Mouse (Mus musculus): ENCODE measurements at regions not wholly inside any gene's neighbourhood (a gene's known extent, or its start where the extent isn't known, plus 50 kb on each side); places are given as distances from the start of the nearest gene placed in this dataset.

DNA sequence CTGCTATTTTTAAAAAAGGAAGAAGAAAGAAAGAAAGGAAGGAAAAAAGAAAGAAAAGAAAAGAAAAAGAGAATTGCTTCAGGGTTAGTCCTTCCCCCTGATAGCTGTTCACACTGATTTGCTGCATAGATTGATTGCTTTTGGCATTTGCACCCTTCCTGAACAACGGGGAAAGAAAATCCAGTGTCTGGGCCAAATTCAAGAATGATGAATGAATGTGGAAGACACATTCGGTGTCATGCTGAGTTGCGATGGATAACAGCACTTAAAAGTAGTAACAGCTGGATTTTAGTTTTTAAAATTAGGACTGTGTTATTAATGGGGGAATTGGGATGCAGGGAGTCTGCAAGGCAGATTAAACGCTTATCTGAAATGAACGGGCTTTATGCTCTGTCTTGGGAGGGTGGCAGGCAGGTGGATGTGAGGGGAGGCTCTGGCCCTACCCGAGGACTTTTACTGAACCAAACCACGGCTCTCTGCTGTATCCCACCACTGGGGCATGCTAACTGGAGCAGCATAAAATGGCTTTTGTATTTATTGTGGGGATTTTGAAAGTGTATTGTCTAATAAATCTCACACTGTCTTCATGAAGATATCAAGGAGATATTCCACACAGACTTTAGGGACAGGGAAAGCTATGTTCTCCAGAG lies 114.4 kb downstream of the Lca5 start:
- Histone ChIP-seq H3K36me3 (ENCODE audit: control insufficient read depth, insufficient read depth) (no peaks in the 10 kb centered on the region), H3K4me1 (replicated peaks; ENCODE audit: control insufficient read depth, insufficient read depth, low read length) (peaks cover 6% of the 10 kb centered on the region), H3K4me2 (ENCODE audit: low read length) (no peak overlapping the region), H3K4me3 (replicated peaks; ENCODE audit: low read length) (no peak overlapping the region), H3K9me3 (ENCODE audit: control insufficient read depth, low read length) (no peaks in the 10 kb centered on the region), H3K27me3 (replicated peaks; ENCODE audit: control insufficient read depth, insufficient read depth, low read length) (no peaks in the 10 kb centered on the region), H3K9ac (replicated peaks; ENCODE audit: low read depth, low read length) (no peak overlapping the region), H3K27ac (ENCODE audit: low read length) (no peak overlapping the region)
- ATAC-seq, result peak; percentile 38; the same call in 1 of the 2 replicates
- 32% methylated on average over 7 of the region's 7 CpGs for WGBS

DNA sequence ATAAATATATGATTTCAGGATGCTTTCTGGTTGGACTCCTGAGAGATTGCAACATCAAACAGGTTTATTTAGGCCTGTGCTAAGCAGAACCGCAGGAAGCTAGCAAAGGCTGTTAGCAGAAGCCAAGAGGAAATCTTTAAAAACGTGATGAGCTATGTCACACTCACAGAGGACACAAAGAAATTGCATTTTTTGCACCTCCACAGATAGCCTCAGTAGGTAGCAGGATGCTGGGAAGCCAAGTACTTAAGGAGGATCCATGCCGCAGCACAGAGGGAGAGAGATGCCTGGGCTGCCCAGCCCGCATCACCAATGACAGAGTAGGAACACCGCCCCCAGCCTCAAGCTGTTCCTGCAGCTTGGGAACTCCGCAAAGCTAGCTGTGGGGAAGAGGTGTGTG lies 115.0 kb downstream of the Lca5 start:
- H3K4me3 ChIP-seq (replicated peaks; ENCODE audit: low read length), result no peak overlapping the region
- WGBS, result 8% methylated on average over 6 of the region's 6 CpGs
- no peak overlapping the region for H3K4me2 ChIP-seq (ENCODE audit: low read length)
- peaks cover 6% of the 10 kb centered on the region for H3K4me1 ChIP-seq (replicated peaks; ENCODE audit: control insufficient read depth, insufficient read depth, low read length)
- H3K27me3 ChIP-seq (replicated peaks; ENCODE audit: control insufficient read depth, insufficient read depth, low read length), result no peaks in the 10 kb centered on the region
- H3K9ac ChIP-seq (replicated peaks; ENCODE audit: low read depth, low read length), result no peak overlapping the region
- peak overlapping the region; percentile 16 for H3K27ac ChIP-seq (ENCODE audit: low read length)
- no peaks in the 10 kb centered on the region for H3K9me3 ChIP-seq (ENCODE audit: control insufficient read depth, low read length)
- ATAC-seq, result peak; percentile 93
- no peaks in the 10 kb centered on the region for H3K36me3 ChIP-seq (ENCODE audit: control insufficient read depth, insufficient read depth)

DNA sequence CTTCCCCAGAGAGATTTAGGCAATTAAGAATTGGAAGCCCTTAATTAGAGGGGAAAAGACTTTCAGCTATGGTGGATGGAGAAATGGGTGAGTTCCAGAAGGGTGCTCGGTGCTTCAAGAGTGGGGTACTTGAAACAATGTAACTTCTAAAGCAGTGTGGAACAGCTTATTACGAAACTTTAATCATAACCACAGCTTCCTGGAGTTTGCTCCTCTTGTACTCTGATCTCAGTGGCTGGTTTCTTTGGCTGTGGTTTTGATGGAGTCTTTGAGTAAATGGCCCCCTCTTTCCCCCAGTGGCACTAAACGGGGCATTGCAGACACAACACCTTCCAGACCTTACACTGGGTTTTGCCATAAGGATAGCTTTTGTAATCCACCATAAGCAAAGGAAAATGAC lies 116.6 kb downstream of the Lca5 start:
- Histone ChIP-seq H3K27me3 (replicated peaks; ENCODE audit: control insufficient read depth, insufficient read depth, low read length) (no peaks in the 10 kb centered on the region), H3K4me1 (replicated peaks; ENCODE audit: control insufficient read depth, insufficient read depth, low read length) (peaks cover 6% of the 10 kb centered on the region), H3K9me3 (ENCODE audit: control insufficient read depth, low read length) (no peaks in the 10 kb centered on the region), H3K36me3 (ENCODE audit: control insufficient read depth, insufficient read depth) (no peaks in the 10 kb centered on the region), H3K27ac (ENCODE audit: low read length) (no peak overlapping the region), H3K4me3 (replicated peaks; ENCODE audit: low read length) (no peak overlapping the region), H3K9ac (replicated peaks; ENCODE audit: low read depth, low read length) (no peak overlapping the region), H3K4me2 (ENCODE audit: low read length) (no peak overlapping the region)
- no peak for ATAC-seq
- WGBS, result 67% methylated on average over 3 of the region's 3 CpGs

DNA sequence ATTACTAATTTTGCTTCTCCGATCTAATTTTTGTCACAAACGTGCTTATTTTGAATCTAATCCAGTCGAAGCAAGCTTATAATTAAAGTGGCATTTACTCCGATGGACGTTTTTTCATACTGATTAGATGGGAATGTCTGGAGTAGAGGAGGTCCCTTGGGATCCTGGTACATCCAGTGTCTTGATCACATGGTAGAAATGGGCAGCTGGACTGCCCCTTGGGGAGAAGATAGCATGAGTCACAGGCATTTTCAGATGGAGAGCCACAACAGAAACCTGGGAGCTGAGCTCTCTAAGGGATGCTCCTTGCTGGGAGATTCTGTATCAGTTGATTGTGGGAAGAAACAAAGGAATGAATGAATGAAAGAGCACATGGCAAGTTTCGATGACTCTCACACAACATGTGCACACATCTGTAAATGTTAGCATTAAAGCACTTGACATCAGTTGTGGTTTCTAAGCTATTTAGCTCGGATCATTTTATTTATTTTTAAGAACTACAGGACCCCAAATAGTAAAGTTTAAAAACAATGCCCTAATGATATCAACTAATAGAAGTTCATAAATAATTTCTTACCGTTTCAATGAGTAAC lies 117.8 kb downstream of the Lca5 start:
- Histone ChIP-seq H3K27ac (ENCODE audit: low read length) (no peak overlapping the region), H3K4me2 (ENCODE audit: low read length) (no peak overlapping the region), H3K9ac (replicated peaks; ENCODE audit: low read depth, low read length) (no peak overlapping the region), H3K9me3 (ENCODE audit: control insufficient read depth, low read length) (no peaks in the 10 kb centered on the region), H3K27me3 (replicated peaks; ENCODE audit: control insufficient read depth, insufficient read depth, low read length) (no peaks in the 10 kb centered on the region), H3K36me3 (ENCODE audit: control insufficient read depth, insufficient read depth) (no peaks in the 10 kb centered on the region), H3K4me3 (replicated peaks; ENCODE audit: low read length) (no peak overlapping the region), H3K4me1 (replicated peaks; ENCODE audit: control insufficient read depth, insufficient read depth, low read length) (peaks cover 6% of the 10 kb centered on the region)
- ATAC-seq, result no peak
- WGBS, result 75% methylated on average over 8 of the region's 8 CpGs

DNA sequence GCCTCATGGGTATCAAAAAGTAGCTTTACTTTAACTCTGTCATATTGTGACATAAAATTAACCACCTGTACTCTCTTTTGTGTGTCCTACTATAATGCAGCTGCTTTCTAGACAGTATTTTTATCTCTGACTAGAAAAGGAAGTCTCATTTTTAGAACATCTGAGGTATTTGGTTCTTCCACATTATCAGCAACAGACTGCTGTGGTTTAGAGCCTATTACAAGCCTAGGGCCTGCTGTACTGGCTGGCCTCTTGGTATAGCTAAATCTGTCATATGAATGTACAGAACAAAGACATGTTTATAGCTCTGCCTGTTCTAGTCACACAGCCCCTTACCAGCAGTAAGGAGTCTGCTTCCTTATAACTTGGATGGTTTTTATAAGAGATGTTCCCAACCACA lies 119.1 kb downstream of the Lca5 start:
- no peaks in the 10 kb centered on the region for H3K9me3 ChIP-seq (ENCODE audit: control insufficient read depth, low read length)
- no peaks in the 10 kb centered on the region for H3K36me3 ChIP-seq (ENCODE audit: control insufficient read depth, insufficient read depth)
- H3K9ac ChIP-seq (replicated peaks; ENCODE audit: low read depth, low read length), result no peak overlapping the region
- H3K27ac ChIP-seq (ENCODE audit: low read length), result no peak overlapping the region
- H3K27me3 ChIP-seq (replicated peaks; ENCODE audit: control insufficient read depth, insufficient read depth, low read length), result no peaks in the 10 kb centered on the region
- no peak overlapping the region for H3K4me3 ChIP-seq (replicated peaks; ENCODE audit: low read length)
- H3K4me1 ChIP-seq (replicated peaks; ENCODE audit: control insufficient read depth, insufficient read depth, low read length), result peaks cover 10% of the 10 kb centered on the region
- no peak for ATAC-seq
- H3K4me2 ChIP-seq (ENCODE audit: low read length), result no peak overlapping the region

DNA sequence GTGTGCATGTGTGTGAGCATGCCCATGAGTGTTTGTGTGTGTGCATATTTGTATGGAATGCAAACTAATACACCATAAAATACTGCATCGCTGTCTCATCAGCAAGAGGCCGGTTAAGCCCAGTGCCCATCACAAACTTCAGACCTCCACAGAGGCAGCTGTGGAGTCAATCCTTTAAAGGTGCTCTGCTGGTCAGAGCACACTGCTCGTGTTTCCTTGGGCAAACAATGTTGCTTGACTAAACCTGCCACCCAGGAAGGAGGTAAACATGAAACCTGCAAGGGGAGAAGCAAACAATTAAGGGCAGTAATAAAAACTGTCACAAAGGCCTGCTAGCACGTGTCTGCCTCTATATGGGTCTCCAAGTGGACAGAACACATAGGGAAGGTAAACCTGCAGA lies 120.1 kb downstream of the Lca5 start:
- Histone ChIP-seq H3K4me2 (ENCODE audit: low read length) (no peak overlapping the region), H3K27ac (ENCODE audit: low read length) (no peak overlapping the region), H3K36me3 (ENCODE audit: control insufficient read depth, insufficient read depth) (no peaks in the 10 kb centered on the region), H3K9ac (replicated peaks; ENCODE audit: low read depth, low read length) (no peak overlapping the region), H3K4me1 (replicated peaks; ENCODE audit: control insufficient read depth, insufficient read depth, low read length) (peaks cover 13% of the 10 kb centered on the region), H3K4me3 (replicated peaks; ENCODE audit: low read length) (no peak overlapping the region), H3K9me3 (ENCODE audit: control insufficient read depth, low read length) (no peaks in the 10 kb centered on the region), H3K27me3 (replicated peaks; ENCODE audit: control insufficient read depth, insufficient read depth, low read length) (no peaks in the 10 kb centered on the region)
- WGBS, result 54% methylated on average over 4 of the region's 4 CpGs
- ATAC-seq, result no peak

DNA sequence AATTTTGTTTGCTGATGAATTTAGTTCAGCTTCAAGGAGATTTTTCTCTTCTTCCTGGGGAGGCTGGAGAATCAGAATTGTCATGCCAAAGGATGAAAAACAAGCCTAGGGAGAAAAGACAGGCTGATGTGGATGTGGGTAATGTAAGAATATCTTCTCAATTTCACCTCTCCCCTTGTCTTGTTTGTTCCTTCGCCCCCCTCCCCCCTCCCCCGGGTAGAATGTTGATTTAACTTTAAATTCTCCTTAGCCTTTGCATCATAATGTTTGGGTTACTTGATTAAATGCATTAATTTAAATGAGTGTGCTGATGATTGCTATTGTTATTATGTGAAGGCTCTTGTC lies 124.1 kb downstream of the Lca5 start:
- no peaks in the 10 kb centered on the region for H3K36me3 ChIP-seq (ENCODE audit: control insufficient read depth, insufficient read depth)
- H3K9me3 ChIP-seq (ENCODE audit: control insufficient read depth, low read length), result no peaks in the 10 kb centered on the region
- ATAC-seq, result peak; percentile 37
- H3K9ac ChIP-seq (replicated peaks; ENCODE audit: low read depth, low read length), result no peak overlapping the region
- H3K27me3 ChIP-seq (replicated peaks; ENCODE audit: control insufficient read depth, insufficient read depth, low read length), result no peaks in the 10 kb centered on the region
- H3K4me2 ChIP-seq (ENCODE audit: low read length), result peak overlapping the region; percentile 1; the same call in 1 of the 2 replicates
- peaks cover 14% of the 10 kb centered on the region for H3K4me1 ChIP-seq (replicated peaks; ENCODE audit: control insufficient read depth, insufficient read depth, low read length)
- no peak overlapping the region for H3K4me3 ChIP-seq (replicated peaks; ENCODE audit: low read length)
- 45% methylated on average over 2 of the region's 2 CpGs for WGBS
- peak overlapping the region; percentile 8; the same call in 1 of the 2 replicates for H3K27ac ChIP-seq (ENCODE audit: low read length)

DNA sequence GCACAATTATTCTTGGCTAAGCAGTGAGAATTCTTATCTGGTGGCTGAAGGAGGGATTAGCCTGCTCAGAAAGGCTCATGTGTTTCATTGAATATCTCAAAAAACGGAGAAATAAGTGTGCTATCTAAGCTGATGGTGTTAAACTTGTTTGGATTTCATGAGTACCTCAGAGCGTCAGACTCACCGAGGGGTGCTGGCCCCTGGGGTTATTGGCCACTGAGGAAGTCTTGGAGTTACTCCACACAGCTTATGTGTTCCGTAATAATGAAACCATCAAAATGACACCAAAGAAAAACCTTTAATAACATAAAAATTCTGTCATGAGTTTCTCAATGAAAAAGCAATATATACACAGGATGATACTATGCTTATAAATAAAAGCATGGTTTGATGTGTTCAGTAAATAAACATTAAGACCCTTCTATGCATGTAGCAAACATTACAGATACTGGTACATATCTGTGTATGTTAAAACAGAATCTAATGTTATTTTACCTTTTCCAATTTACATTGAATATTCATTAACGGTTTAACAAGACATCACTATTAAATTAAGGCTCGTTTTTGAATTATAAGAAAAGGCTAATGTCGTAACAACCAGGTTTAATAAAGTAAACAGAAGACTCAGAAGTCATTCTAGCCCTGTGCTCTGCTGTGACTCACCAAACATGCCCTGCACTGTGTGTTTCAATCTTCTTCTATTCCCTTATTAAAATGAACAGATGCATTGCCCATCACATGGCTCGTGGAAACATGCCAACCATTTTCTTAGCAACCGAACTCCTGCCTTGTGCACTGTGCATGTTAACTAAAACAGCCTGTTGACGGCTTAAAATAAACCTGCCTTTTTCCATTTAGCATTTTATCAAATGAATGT lies 124.7 kb downstream of the Lca5 start:
- Histone ChIP-seq H3K27ac (ENCODE audit: low read length) (peak overlapping the region; percentile 38), H3K4me2 (ENCODE audit: low read length) (0 out of 2 replicates have a peak overlapping the region, but pooled peaks have one; percentile 10), H3K27me3 (replicated peaks; ENCODE audit: control insufficient read depth, insufficient read depth, low read length) (no peaks in the 10 kb centered on the region), H3K9me3 (ENCODE audit: control insufficient read depth, low read length) (no peaks in the 10 kb centered on the region), H3K9ac (replicated peaks; ENCODE audit: low read depth, low read length) (no peak overlapping the region), H3K36me3 (ENCODE audit: control insufficient read depth, insufficient read depth) (no peaks in the 10 kb centered on the region), H3K4me3 (replicated peaks; ENCODE audit: low read length) (no peak overlapping the region), H3K4me1 (replicated peaks; ENCODE audit: control insufficient read depth, insufficient read depth, low read length) (peaks cover 14% of the 10 kb centered on the region)
- WGBS, result 39% methylated on average over 10 of the region's 10 CpGs
- peak; percentile 96 for ATAC-seq

DNA sequence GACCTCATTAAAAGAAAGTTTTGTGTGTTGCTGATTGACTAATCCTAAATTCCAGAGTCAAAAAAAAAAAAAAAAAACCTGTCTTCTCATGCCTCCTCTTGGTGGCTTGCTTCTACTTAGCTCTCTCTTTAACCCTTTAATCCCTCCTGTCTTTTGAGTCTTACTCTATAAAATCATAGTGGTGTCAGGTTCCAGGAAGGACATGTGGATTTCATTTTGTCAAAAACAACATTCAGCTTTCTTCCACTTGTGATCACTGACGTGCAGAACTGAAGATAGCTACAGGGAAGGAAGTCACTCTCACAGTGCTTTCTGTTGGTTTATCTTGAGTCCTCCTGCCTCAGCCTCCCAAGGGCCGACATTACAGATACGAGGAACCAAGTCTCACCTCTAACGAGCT lies 132.2 kb downstream of the Lca5 start:
- no peaks in the 10 kb centered on the region for H3K4me1 ChIP-seq (replicated peaks; ENCODE audit: control insufficient read depth, insufficient read depth, low read length)
- H3K9me3 ChIP-seq (ENCODE audit: control insufficient read depth, low read length), result no peaks in the 10 kb centered on the region
- no peak for ATAC-seq

More for the DNA sequence above, 132.2 kb downstream of the Lca5 start:
- Histone ChIP-seq H3K27me3 (replicated peaks; ENCODE audit: control insufficient read depth, insufficient read depth, low read length) (no peaks in the 10 kb centered on the region), H3K27ac (ENCODE audit: low read length) (no peak overlapping the region), H3K4me2 (ENCODE audit: low read length) (no peak overlapping the region), H3K9ac (replicated peaks; ENCODE audit: low read depth, low read length) (no peak overlapping the region), H3K4me3 (replicated peaks; ENCODE audit: low read length) (no peak overlapping the region), H3K36me3 (ENCODE audit: control insufficient read depth, insufficient read depth) (no peaks in the 10 kb centered on the region)
- 77% methylated on average over 4 of the region's 4 CpGs for WGBS
